Mouse (Mus musculus): ENCODE data around the gene Tbc1d5. TPM values are rescaled to one million over a fixed set of nuclear protein-coding genes. Genes with fewer than 3 reads are reported as not detected.
A peak's percentile ranks its signal among the peaks of the same experiment; 100 is the strongest.

Gene Tbc1d5
- polyA plus RNA-seq, 1 experiment from 2014 or later, result 49.6 TPM

GRCm38 (mm10) chr17:50775247-50775646 is 403.9 kb downstream of the Tbc1d5 start:
- H3K79me2 ChIP-seq (ENCODE audit: inconsistent target), result no peaks in the 10 kb centered on the region
- WGBS (ENCODE audit: missing documents), result 94% methylated on average over 2 of the region's 3 CpGs
- H3K4me3 ChIP-seq (ENCODE audit: inconsistent target), result no peak overlapping the region
- no peak overlapping the region for H3K27ac ChIP-seq
- H3K36me3 ChIP-seq (ENCODE audit: inconsistent target), result no peaks in the 10 kb centered on the region

GRCm38 (mm10) chr17:50764387-50764786 is 414.8 kb downstream of the Tbc1d5 start:
- H3K4me3 ChIP-seq (ENCODE audit: inconsistent target), result no peak overlapping the region
- H3K27ac ChIP-seq, result no peak overlapping the region
- no peaks in the 10 kb centered on the region for H3K36me3 ChIP-seq (ENCODE audit: inconsistent target)
- WGBS (ENCODE audit: missing documents), result 88% methylated on average over 7 of the region's 7 CpGs
- no peaks in the 10 kb centered on the region for H3K79me2 ChIP-seq (ENCODE audit: inconsistent target)

- Histone ChIP-seq H3K27ac (peak overlapping the region; percentile 46), H3K79me2 (ENCODE audit: inconsistent target) (no peaks in the 10 kb centered on the region), H3K4me3 (ENCODE audit: inconsistent target) (no peak overlapping the region), H3K36me3 (ENCODE audit: inconsistent target) (no peaks in the 10 kb centered on the region)
- 9% methylated on average over 5 of the region's 5 CpGs for WGBS (ENCODE audit: missing documents)
Observed at GRCm38 (mm10) chr17:50763407-50763806, 415.7 kb downstream of the Tbc1d5 start.

GRCm38 (mm10) chr17:50762231-50762630 is 416.9 kb downstream of the Tbc1d5 start:
- no peak overlapping the region for H3K27ac ChIP-seq
- no peaks in the 10 kb centered on the region for H3K36me3 ChIP-seq (ENCODE audit: inconsistent target)
- H3K4me3 ChIP-seq (ENCODE audit: inconsistent target), result no peak overlapping the region
- 94% methylated on average over 5 of the region's 5 CpGs for WGBS (ENCODE audit: missing documents)
- H3K79me2 ChIP-seq (ENCODE audit: inconsistent target), result no peaks in the 10 kb centered on the region

GRCm38 (mm10) chr17:50761082-50761481 is 418.1 kb downstream of the Tbc1d5 start:
- no peak overlapping the region for H3K4me3 ChIP-seq (ENCODE audit: inconsistent target)
- H3K79me2 ChIP-seq (ENCODE audit: inconsistent target), result no peaks in the 10 kb centered on the region
- WGBS (ENCODE audit: missing documents), result 87% methylated on average over 5 of the region's 5 CpGs
- H3K36me3 ChIP-seq (ENCODE audit: inconsistent target), result peaks cover 5% of the 10 kb centered on the region; the same call in 1 of the 2 replicates
- no peak overlapping the region for H3K27ac ChIP-seq

- H3K27ac ChIP-seq, result no peak overlapping the region
- H3K4me3 ChIP-seq (ENCODE audit: inconsistent target), result no peak overlapping the region
- peaks cover 13% of the 10 kb centered on the region; the same call in 1 of the 2 replicates for H3K36me3 ChIP-seq (ENCODE audit: inconsistent target)
- no peaks in the 10 kb centered on the region for H3K79me2 ChIP-seq (ENCODE audit: inconsistent target)
- 83% methylated on average over 9 of the region's 9 CpGs for WGBS (ENCODE audit: missing documents)
Observed at GRCm38 (mm10) chr17:50753356-50754138, 425.6 kb downstream of the Tbc1d5 start.

GRCm38 (mm10) chr17:50752753-50753152 is 426.4 kb downstream of the Tbc1d5 start:
- no peak overlapping the region for H3K27ac ChIP-seq
- H3K4me3 ChIP-seq (ENCODE audit: inconsistent target), result no peak overlapping the region
- peaks cover 13% of the 10 kb centered on the region; the same call in 1 of the 2 replicates for H3K36me3 ChIP-seq (ENCODE audit: inconsistent target)
- 96% methylated on average over 3 of the region's 3 CpGs for WGBS (ENCODE audit: missing documents)
- H3K79me2 ChIP-seq (ENCODE audit: inconsistent target), result no peaks in the 10 kb centered on the region

- Histone ChIP-seq H3K36me3 (ENCODE audit: inconsistent target) (peaks cover 13% of the 10 kb centered on the region; the same call in 1 of the 2 replicates), H3K27ac (no peak overlapping the region), H3K4me3 (ENCODE audit: inconsistent target) (no peak overlapping the region), H3K79me2 (ENCODE audit: inconsistent target) (no peaks in the 10 kb centered on the region)
- 97% methylated on average over 3 of the region's 3 CpGs for WGBS (ENCODE audit: missing documents)
Observed at GRCm38 (mm10) chr17:50751911-50752310, 427.2 kb downstream of the Tbc1d5 start.

- Histone ChIP-seq H3K27ac (no peak overlapping the region), H3K36me3 (ENCODE audit: inconsistent target) (peaks cover 6% of the 10 kb centered on the region; the same call in 1 of the 2 replicates)
- WGBS (ENCODE audit: missing documents), result 79% methylated on average over 2 of the region's 2 CpGs
Observed at GRCm38 (mm10) chr17:50750874-50751273, 428.3 kb downstream of the Tbc1d5 start.

GRCm38 (mm10) chr17:50741386-50741785 is 437.8 kb downstream of the Tbc1d5 start:
- Histone ChIP-seq H3K4me3 (ENCODE audit: inconsistent target) (no peak overlapping the region), H3K79me2 (ENCODE audit: inconsistent target) (no peaks in the 10 kb centered on the region), H3K36me3 (ENCODE audit: inconsistent target) (no peaks in the 10 kb centered on the region), H3K27ac (no peak overlapping the region)
- 96% methylated on average over 6 of the region's 6 CpGs for WGBS (ENCODE audit: missing documents)

More at GRCm38 (mm10) chr17:50750874-50751273, 428.3 kb downstream of the Tbc1d5 start:
- H3K79me2 ChIP-seq (ENCODE audit: inconsistent target), result no peaks in the 10 kb centered on the region
- no peak overlapping the region for H3K4me3 ChIP-seq (ENCODE audit: inconsistent target)

GRCm38 (mm10) chr17:50740804-50741203 is 438.3 kb downstream of the Tbc1d5 start:
- H3K27ac ChIP-seq, result no peak overlapping the region
- 77% methylated on average over 1 of the region's 1 CpGs for WGBS (ENCODE audit: missing documents)
- no peaks in the 10 kb centered on the region for H3K79me2 ChIP-seq (ENCODE audit: inconsistent target)
- no peaks in the 10 kb centered on the region for H3K36me3 ChIP-seq (ENCODE audit: inconsistent target)
- H3K4me3 ChIP-seq (ENCODE audit: inconsistent target), result no peak overlapping the region

GRCm38 (mm10) chr17:50738476-50738875 is 440.7 kb downstream of the Tbc1d5 start:
- Histone ChIP-seq H3K4me3 (ENCODE audit: inconsistent target) (no peak overlapping the region), H3K27ac (no peak overlapping the region), H3K36me3 (ENCODE audit: inconsistent target) (no peaks in the 10 kb centered on the region), H3K79me2 (ENCODE audit: inconsistent target) (no peaks in the 10 kb centered on the region)
- 86% methylated on average over 2 of the region's 2 CpGs for WGBS (ENCODE audit: missing documents)

GRCm38 (mm10) chr17:50737068-50737467 is 442.1 kb downstream of the Tbc1d5 start:
- Histone ChIP-seq H3K4me3 (ENCODE audit: inconsistent target) (no peak overlapping the region), H3K36me3 (ENCODE audit: inconsistent target) (no peaks in the 10 kb centered on the region), H3K27ac (peak overlapping the region; percentile 92; the same call in 1 of the 2 replicates), H3K79me2 (ENCODE audit: inconsistent target) (no peaks in the 10 kb centered on the region)
- WGBS (ENCODE audit: missing documents), result 44% methylated on average over 2 of the region's 2 CpGs

GRCm38 (mm10) chr17:50735955-50736533 is 443.1 kb downstream of the Tbc1d5 start:
- 35% methylated on average over 8 of the region's 8 CpGs for WGBS (ENCODE audit: missing documents)
- H3K27ac ChIP-seq, result peak overlapping the region; percentile 92
- no peaks in the 10 kb centered on the region for H3K79me2 ChIP-seq (ENCODE audit: inconsistent target)
- no peaks in the 10 kb centered on the region for H3K36me3 ChIP-seq (ENCODE audit: inconsistent target)
- no peak overlapping the region for H3K4me3 ChIP-seq (ENCODE audit: inconsistent target)

GRCm38 (mm10) chr17:50735382-50735954 is 443.7 kb downstream of the Tbc1d5 start:
- H3K79me2 ChIP-seq (ENCODE audit: inconsistent target), result no peaks in the 10 kb centered on the region
- WGBS (ENCODE audit: missing documents), result 42% methylated on average over 4 of the region's 4 CpGs
- H3K36me3 ChIP-seq (ENCODE audit: inconsistent target), result no peaks in the 10 kb centered on the region
- H3K4me3 ChIP-seq (ENCODE audit: inconsistent target), result no peak overlapping the region
- peak overlapping the region; percentile 92 for H3K27ac ChIP-seq
